Mouse (Mus musculus): Measurements from ENCODE around the gene Immp2l. TPM values are rescaled to one million over a fixed set of nuclear protein-coding genes. Genes with fewer than 3 reads are reported as not detected.
"Not testable (repeated sequence)": the region's sequence is repeated elsewhere in the genome, so short reads cannot be mapped to it uniquely, and the experiment has no call there.

Immp2l gene
- total RNA-seq, 1 experiment from 2014 or later = 14.4 TPM

GRCm38 (mm10) chr12:41851896-41852470, 828.1 kb downstream of the Immp2l start:
- no peak for DNase-seq

- not testable (repeated sequence) for DNase-seq
These were observed 835.8 kb downstream of the Immp2l start for GRCm38 (mm10) chr12:41859652-41860051.

- DNase-seq = no peak
These were observed 844.4 kb downstream of the Immp2l start for GRCm38 (mm10) chr12:41868317-41868716.

GRCm38 (mm10) chr12:41874015-41874414, 850.1 kb downstream of the Immp2l start:
- no peak for DNase-seq

- DNase-seq = no peak
These were observed 853.5 kb downstream of the Immp2l start for GRCm38 (mm10) chr12:41877292-41877959.

- no peak for DNase-seq
These were observed 854.6 kb downstream of the Immp2l start for GRCm38 (mm10) chr12:41878493-41878892.

- no peak for DNase-seq
These were observed 855.1 kb downstream of the Immp2l start for GRCm38 (mm10) chr12:41878972-41879371.

- no peak for DNase-seq
These were observed 855.5 kb downstream of the Immp2l start for GRCm38 (mm10) chr12:41879412-41879811.

- no peak for DNase-seq
These were observed 856.9 kb downstream of the Immp2l start for GRCm38 (mm10) chr12:41880833-41881232.

- no peak for DNase-seq
These were observed 884.1 kb downstream of the Immp2l start for GRCm38 (mm10) chr12:41908011-41908410.

GRCm38 (mm10) chr12:41911626-41912025, 887.7 kb downstream of the Immp2l start:
- no peak for DNase-seq

- no peak for DNase-seq
These were observed 913.9 kb downstream of the Immp2l start for GRCm38 (mm10) chr12:41937751-41938150.

GRCm38 (mm10) chr12:41941853-41942252, 918.0 kb downstream of the Immp2l start:
- DNase-seq = no peak

- DNase-seq = no peak
These were observed 920.3 kb downstream of the Immp2l start for GRCm38 (mm10) chr12:41944079-41944672.

GRCm38 (mm10) chr12:41946536-41946935, 922.6 kb downstream of the Immp2l start:
- no peak for DNase-seq

- DNase-seq = no peak
These were observed 925.5 kb downstream of the Immp2l start for GRCm38 (mm10) chr12:41949409-41949808.

- no peak for DNase-seq
These were observed 926.0 kb downstream of the Immp2l start for GRCm38 (mm10) chr12:41949841-41950241.

GRCm38 (mm10) chr12:41950726-41951125, 926.8 kb downstream of the Immp2l start:
- no peak for DNase-seq

- no peak for DNase-seq
These were observed 937.1 kb downstream of the Immp2l start for GRCm38 (mm10) chr12:41961038-41961437.

- no peak for DNase-seq
These were observed 967.5 kb downstream of the Immp2l start for GRCm38 (mm10) chr12:41991408-41991807.

All from adrenal gland, postnatal 25 days (tissue).